Mouse (Mus musculus) G1E-ER4 (cell line): ENCODE data around the gene Shisal1. TPM values are rescaled to one million over a fixed set of nuclear protein-coding genes. Genes with fewer than 3 reads are reported as not detected.

Experiments
- GATA1 ChIP-seq: IDR thresholded peaks from one replicate; pipeline ENCODE4 v1.8.0; 2012; ENCODE audit warnings: low read length, inconsistent platforms
- polyA plus RNA-seq: library from polyadenylated mRNA; stranded (reverse); fragments of >175 nt; gene quantifications from 2 replicates; pipeline ENCODE4 v1.2.3, GENCODE M21; 2012

The Shisal1 gene
- not detected in 2 replicates for polyA plus RNA-seq

DNA sequence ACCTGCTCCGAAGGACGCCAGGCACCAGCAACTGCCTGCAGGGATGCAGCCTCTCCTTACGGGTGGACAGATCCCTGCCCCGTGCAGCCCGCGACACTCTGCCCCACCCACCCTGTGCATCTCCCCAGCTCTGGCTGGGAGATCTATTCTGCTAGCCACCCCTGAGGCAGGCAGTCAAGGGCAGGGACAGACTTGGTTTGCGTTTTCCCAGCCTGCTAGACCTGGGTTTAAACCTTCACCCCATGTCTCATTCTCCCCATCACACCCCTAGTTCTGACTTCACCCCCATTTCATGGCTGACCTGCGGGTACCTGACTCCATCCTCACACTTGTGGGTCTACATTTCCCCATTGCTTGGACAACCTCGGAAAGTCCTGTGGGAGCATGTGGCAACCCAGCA lies at the start of gene Shisal1:
Gene Shisal1 (minus strand): TSS at position 101 of the 400 bp plus-strand sequence.
- TF ChIP-seq GATA1, result no peak

DNA sequence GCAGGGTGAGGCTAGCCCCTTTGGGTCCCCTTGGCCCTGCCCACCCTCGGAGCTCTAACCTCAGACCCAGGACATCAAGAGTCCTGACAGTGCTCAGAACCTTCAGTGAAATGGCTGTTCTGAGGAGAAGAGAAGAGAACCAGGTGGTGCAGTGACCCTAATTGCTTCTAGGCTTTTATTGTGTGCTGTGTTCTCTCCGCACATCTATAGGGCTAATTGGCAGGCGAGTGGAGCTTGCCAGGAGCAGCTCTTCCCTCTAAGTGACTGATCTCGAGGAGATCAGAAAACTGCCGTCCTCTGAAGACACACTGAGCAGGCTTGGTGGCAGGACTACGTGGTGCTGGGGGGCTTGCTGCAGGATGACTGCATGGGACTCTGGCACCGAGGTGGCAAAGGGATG lies 43.6 kb upstream of the Shisal1 start:
- TF ChIP-seq GATA1, result no peak

DNA sequence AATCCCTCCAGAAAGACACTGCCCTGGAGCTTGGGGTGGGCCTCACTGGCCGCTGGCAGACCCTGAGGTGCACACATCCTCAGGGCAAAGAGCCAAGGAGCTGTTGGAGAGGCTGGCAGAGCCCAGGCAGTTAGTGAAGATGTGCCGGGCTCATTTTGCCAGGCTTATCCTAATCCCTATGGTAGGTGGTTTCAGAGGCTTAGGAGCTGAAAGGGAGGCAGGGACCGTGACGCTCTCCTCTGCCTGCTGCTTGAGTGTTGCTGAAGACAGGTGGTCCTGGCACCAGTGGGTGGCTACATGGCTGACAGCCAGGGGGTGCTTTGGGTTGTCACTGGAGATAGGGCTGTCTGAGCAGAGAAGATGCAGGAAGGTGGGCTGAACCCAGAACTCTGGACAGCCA lies 37.4 kb upstream of the Shisal1 start:
- no peak for TF ChIP-seq GATA1

DNA sequence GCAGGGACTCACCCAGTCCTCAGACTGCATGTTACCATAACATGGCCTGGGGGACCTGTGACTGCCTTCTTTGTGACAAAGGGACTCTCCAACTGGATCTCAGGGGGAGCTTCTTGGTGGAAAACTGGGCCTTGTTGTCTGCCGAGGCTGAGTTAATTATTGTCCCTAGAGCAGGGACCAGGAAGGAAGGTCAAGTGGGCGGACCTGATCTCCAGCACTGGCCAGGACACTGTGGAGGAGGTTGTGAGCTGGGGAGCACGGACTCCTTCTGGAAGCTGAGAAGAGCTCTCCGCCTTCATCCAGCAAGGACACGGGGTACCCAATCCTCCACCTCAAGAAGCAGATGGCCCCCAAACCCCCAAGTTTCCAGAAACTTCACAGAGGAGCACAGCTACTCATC lies 36.7 kb upstream of the Shisal1 start:
- no peak for TF ChIP-seq GATA1

DNA sequence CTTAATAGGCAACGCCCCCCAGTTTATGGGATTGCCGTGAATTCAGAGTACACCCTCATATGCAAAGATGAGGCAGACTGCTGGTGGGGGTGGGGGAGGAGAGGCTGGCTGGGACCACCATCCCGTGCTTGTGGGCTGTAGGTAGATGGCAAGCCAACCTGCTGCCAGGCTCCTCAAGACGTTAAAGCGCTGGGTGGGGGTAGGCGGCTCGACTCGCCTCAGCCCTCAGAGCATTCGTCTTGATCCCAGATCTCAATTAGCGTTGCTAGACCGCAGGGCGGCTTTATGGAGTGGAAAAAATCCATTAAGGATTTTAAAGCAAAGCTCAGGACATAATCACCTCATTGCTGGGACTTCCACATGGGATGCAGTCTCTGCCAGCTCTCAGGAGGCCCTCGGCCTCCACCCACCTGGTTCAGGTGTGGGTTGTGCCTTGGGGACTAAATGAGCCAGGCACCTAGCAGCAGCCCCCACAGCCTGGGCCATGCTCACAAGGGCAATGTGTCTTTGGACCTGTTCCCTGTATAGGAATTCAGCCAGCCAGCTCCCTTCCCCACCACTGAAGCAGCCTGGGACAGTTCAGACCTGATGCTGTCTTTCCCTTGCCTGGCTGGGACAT lies 34.5 kb upstream of the Shisal1 start:
- no peak for TF ChIP-seq GATA1

DNA sequence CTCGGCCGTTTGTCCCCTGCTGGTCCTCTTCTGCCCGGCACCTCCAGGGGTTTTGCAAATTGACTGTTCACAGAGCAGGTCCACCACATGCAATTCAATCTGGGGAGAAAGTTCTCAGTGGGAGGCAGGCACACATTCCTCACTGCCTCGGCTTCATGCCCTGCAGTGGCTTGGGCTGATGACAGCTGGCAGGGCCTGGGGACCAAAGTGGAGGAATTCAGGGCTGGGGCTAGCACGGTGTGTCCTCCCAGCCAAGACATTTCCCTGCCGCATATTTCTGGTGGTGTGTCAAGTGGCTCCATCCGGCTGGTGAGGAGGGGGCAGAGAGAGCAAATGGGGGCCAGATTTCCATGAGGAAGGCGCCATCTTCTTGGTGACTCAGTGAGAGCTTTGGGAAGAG lies 22.5 kb upstream of the Shisal1 start:
- no peak for TF ChIP-seq GATA1

DNA sequence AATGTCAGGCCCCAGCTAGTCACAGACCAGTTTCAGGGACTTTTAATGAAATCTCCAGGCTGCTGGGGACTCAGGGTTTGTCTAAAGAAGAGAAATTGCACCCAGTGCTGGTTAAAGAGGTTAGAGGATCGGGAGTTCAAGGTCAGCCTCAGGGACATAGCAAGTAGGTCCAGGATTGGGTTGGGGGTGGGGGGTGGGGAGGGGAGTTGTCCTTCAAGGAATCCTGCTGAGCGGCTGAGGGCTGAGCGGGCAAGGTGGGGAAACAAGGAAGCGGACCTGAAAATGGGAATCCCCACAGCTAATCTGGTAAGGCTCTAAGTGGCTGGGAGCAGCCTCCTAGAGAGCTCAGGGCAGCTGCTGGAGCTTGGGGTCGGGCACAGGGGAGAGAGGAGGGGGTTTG lies 20.9 kb upstream of the Shisal1 start:
- TF ChIP-seq GATA1, result no peak

DNA sequence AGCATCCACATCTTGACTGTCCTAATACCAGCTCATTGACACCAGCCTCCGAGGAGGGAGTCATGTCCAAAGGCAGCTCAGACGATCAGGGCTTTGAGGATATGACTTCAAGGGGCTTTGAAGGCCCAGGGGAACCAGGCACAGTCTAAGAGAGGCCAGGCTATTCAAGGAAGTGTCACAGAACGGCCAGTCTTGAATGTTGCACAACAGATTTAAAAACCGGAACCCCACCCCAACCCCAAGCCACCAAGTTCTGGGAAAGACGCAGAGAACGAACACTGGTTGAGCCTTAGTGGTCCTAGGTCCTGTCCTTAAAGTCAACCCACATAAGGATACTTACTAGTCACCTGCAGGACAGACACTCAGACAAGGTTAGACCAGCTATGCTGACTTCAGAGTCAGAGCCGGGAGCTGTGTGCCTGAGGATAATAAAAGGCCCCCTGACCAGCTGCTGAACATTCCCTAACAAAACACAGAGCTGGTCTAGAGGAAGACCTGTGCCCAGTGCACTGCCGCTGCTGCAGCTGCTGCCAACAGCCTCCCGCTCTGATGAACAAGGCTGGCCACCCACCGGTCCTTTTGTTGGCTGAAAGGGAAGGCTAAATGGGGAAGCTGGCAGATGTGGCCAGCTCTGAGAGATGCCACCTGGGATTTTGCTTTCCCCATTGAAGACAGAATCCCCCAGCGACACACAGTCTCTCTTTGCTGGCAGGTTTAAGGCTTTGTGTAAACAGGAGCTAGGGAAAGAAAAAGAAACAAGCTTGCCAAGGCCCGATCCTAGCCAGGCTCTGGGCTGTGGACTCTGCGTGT lies 19.8 kb upstream of the Shisal1 start:
- no peak for TF ChIP-seq GATA1

DNA sequence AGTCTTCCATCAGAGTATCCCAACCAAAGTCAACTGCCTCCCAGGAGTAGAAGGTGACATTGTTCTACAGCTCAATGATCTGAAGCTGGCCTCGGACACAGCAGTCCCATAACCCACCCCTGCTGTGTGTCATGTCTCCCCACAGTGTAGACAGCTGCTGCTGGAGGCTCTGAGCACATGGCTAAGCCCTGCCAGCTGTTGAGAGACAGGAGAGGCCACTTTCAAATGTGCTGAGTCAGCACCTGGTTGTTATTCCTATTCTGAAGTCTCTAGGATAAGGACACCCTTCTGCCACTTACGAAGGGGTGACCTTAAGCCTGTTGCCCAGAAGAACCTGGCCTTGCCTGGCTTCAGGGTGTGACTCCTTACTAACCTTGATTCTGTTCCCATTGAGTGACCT lies 14.5 kb upstream of the Shisal1 start:
- TF ChIP-seq GATA1, result no peak

DNA sequence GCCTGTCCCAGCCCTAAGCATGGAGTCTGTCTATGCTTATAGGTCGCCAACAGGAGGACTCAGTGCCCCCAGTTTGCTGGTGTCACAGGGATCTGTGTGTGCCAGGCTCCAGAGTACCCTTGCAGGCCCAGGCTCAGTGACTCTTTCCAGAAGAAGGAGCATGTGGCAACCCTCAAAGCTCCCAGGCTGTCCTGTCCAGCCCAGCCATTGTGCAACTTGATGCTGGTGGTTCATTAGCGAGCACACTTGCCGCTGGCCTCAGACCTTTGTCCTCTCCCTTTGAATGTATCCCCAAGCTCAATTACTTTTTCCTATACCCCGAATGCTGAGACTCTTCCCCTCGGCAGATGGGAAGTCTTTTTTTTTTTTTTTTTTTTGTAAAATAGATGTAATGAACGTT lies 12.1 kb upstream of the Shisal1 start:
- TF ChIP-seq GATA1, result no peak

DNA sequence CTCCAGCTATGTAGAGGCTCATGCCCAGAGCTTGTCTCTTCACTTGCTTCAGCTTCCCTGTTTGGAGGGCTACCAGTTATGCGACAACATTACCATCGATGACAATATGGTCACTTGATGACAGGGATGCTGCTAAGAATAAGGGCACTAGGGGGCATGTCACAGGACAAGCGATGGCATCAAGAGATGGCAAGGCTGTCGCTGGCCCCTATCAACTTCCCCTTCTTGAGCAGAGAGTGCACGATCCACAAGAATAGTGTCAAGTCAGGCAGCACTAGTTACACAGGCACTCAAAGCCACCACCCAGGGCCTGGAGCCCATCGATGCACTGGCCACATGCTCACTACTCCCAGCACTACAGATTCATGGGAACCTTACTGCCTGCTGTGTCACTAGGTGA lies 8.4 kb upstream of the Shisal1 start:
- no peak for TF ChIP-seq GATA1

DNA sequence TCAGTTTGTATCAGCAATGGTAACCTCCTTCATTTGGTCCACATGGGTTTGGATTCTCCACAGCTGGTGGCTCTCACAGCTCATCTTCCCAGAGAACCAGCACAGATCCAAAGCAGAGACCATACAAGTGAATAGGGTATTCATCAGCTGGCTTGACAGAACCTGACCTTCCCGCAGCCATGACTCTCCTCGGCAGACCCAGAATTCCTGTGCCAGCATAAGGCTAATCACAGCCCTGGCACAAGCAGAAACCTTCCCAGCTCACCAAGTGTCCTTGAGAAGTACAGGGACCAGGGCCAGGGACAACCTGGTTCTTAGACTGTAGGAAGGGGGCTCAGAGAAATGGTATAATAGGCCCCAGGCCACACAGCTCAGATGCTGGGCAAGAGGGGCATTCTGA lies 6.2 kb upstream of the Shisal1 start:
- no peak for TF ChIP-seq GATA1

DNA sequence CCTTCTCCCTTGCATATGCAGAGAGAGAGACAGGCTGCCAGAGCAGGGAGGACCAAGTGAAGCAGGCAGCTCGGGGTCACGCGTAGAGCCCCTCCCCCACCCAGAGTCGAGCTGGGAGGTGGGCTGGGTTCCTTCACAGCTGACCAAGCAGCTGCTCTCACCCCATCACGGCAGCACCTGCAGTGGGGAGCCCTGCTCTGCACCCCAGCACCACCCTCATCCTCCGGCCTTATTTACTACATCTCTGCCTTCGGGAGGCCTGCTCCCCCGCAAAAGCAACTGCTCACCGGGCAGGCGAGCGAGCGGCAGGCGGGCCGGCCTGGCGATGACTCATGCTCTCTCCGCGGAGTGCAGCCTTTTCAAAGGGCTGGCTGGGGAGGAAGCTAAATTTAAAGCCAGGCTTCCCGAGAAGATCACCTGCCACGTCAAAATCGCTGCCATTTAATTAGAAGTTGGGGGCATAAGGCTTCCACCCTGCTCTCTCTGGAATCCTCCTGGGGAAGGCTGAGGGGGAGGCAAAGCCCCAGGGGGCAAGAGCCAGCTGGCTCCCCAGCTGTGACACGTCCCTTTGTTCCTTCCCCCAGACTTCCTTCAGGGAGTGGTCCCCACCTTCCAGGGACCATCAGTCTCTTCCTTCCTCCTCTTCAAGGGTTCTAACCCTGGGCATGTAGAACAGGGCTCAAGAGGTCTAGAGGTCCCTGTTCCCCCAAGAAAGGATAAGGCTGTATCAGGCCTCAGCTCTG lies 3.7 kb upstream of the Shisal1 start:
- TF ChIP-seq GATA1, result no peak

DNA sequence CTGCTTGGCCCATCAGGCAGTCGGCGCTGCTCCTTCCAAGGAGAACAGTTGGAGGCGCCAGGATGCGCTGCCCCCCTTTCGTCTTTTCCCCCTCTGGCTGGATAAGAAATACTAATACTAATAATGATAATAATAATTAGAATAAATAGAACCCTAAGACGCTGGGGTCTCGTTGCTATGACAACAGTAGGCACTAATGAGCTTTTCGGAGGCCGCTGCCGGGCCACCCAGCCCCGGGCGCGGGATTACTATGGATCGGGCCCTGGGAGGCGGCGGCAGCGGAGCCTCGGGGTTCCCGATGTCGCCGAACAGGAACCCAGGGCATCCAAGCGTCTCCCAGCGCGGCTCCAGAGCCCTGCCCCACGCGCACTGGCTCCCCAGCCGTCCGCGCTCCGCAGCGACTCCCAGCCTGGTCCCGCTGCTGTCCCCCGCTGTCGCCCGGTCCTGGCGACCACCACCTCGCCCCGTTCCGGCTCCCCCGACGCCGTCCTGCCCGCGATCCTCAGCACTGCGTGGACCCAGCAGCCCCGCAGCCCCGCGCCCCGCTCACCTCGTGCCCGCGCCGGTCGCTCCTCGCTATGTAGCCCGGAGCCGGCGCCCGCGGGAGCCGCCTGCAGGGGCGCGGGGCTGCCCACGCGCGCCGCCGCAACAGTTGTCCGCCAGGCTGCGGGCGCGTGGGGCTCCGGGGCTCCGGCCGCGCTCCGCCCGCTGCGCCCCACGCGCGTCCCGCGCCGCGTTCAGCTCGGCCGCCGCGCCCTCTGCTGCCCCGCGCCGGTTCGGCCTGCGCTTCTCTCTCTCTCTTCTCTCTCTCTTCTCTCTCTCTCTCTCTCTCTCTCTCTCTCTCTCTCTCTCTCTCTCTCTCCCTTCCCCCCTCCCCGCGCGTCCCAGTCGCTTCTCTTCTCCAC lies 833 bp downstream of the Shisal1 start:
- TF ChIP-seq GATA1, result no peak

DNA sequence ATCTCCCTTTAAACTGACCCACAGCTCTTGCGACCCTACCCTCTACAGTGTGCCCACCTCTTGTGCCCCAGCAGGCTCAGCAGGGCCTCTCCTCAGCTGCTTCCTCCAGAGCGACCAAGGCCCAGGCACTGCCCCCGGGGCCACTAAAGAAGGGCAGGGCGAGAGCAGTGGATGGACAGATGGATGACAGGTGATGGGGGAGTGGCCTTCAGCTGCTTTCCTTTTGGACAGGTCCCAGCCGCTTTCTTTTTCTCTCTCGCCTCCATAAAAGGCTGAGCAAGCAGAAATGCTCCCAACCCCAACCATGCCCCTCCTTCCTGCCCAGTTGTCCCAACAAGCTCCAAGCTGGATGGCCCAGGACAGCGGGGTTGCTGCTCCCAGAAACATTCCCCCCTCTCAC lies 2.7 kb downstream of the Shisal1 start:
- TF ChIP-seq GATA1, result no peak
